Mouse (Mus musculus) common myeloid progenitor, adult 5-6 weeks (primary cell): ENCODE measurements around the gene Gpr35. TPM values are rescaled to one million over a fixed set of nuclear protein-coding genes. Genes with fewer than 3 reads are reported as not detected.

ENCODE experiments used
- ATAC-seq: replicated peaks from 2 replicates; pipeline ENCODE4 v1.8.0; 2016; ENCODE audit warnings: low read depth, mild to moderate bottlenecking, moderate TSS enrichment, inconsistent platforms; ENCODE audit not compliant: poor library complexity, severe bottlenecking
- total RNA-seq: library from RNA; stranded (forward); fragments of 200-1000, 187-1606 nt; gene quantifications from 2 replicates; pipeline ENCODE4 v1.2.3, GENCODE M21; 2017

The Gpr35 gene
- total RNA-seq, 1 experiment from 2014 or later: 0.46 TPM

GRCm38 (mm10) chr1:93031199-93031598 lies 80.5 kb downstream of the Gpr35 start:
- ATAC-seq: no peak

- no peak for ATAC-seq
Measured at GRCm38 (mm10) chr1:93033989-93034388, 83.3 kb downstream of the Gpr35 start.

GRCm38 (mm10) chr1:93035981-93036380 lies 85.3 kb downstream of the Gpr35 start:
- no peak for ATAC-seq

Other genes starting within 250 kb of the Gpr35 start
- 11.5 and 11.8 TPM in 2 replicates for gene Gpc1, start 119.2 kb upstream of the Gpr35 start, total RNA-seq
- not detected in 2 replicates for gene Ankmy1, start 48.0 kb upstream of the Gpr35 start, total RNA-seq
- 0.92 and 6.0 TPM in 2 replicates for gene Dusp28, start 43.9 kb upstream of the Gpr35 start, total RNA-seq
- gene Rnpepl1, start 40.1 kb upstream of the Gpr35 start, total RNA-seq: 10.9 and 12.9 TPM in 2 replicates
- 8.1 and 11.4 TPM in 2 replicates for gene Capn10, start 16.5 kb upstream of the Gpr35 start, total RNA-seq
- not detected in 2 replicates for gene Aqp12, start 55.5 kb downstream of the Gpr35 start, total RNA-seq
- not detected in 2 replicates for gene Kif1a, start 151.1 kb downstream of the Gpr35 start, total RNA-seq
- not detected in 2 replicates for gene Agxt, start 184.4 kb downstream of the Gpr35 start, total RNA-seq
- gene 2310007B03Rik, start 210.1 kb downstream of the Gpr35 start, total RNA-seq: not detected in 2 replicates
- not detected in 2 replicates for gene Crocc2, start 217.9 kb downstream of the Gpr35 start, total RNA-seq